Mouse (Mus musculus): ENCODE measurements around the gene Zfp534.
"Not testable (repeated sequence)": the region's sequence is repeated elsewhere in the genome, so short reads cannot be mapped to it uniquely, and the experiment has no call there.

DNA sequence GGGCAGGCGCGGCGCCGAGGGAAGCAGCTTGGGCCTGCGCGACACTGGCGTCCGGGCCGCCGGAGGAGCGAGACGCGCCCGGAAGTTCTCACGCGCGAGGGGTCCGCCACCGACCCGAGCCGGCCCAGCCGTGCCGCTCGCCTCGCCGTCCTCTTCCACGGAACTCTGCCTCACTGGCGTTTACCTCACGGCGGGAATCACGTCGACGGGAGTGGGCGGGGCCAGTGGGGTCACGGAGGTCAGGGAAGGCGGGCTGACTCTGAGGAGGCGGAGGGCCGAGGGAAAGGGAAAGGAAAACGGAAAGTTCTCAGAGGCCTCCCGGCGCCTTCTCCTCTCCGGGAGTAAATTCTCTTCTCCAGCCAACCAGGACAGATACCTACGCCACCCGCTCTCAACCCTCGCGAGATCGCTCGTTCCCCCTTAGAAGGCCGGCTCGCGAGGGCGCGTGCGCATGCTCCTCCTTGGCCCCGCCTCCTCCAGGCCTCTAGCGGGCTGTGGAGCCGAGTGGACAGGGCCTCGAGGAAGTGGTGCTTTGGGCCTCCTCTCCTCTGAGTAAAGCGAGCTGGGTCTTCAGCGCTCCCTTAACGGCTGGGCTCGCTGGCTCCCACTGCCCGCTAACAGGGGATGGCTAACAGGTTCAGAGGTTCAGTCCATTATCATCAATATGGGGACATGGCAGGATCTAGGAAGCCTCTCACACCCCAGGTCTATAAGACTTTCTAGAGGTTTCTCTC is 36.5 kb upstream of the Zfp534 start:
- not testable (repeated sequence) for TF ChIP-seq CTCF (conservative IDR thresholded peaks at IDR 0.05; ENCODE audit: low read length); NANOG (IDR thresholded peaks at IDR 0.05; ENCODE audit: borderline replicate concordance, low read length); POU5F1 (IDR thresholded peaks at IDR 0.05; ENCODE audit: borderline replicate concordance, low read length)

All from E14TG2a.4 (cell line).